ENCODE assay signal across 38 mouse cellular contexts in the genomic region with DNA sequence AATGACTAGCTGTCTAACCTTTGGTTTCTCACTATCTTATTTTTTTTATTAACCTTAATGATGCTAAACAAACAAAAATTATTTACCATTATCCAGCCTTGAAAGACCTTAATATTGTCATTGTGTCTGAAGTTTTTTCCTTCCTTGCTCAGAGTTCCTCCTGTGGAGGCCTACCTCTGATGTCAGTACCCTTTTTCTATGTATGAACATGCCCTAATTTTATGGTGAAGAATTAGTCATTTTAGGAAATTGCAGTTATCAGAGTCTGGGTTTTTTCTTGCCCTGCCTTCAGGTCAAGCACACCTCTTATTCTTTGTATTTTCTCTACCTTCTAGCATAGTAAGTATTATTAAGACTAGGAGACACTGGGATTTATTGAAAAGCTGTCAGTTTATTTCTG. TPM values are rescaled to one million over a fixed set of nuclear protein-coding genes. Genes with fewer than 3 reads are reported as not detected.
"Had no signal": no experiment of that assay in that cellular context is flagged by ENCODE, and none has a peak within 500 bp of the region (broad histone marks: within the 10 kb centered on the region; RNA-seq: fewer than 3 reads in every experiment).

No protein-coding gene starts in this region.

- DNase-seq: left cerebral cortex, postnatal 4 days; liver; liver, embryonic 13.5 days; liver, postnatal 0 days; lung, adult 18-20 months; lung, adult 2 months; lung, embryonic 14.5 days; lung, postnatal 10 days; lung, postnatal 14 days; lung, postnatal 36 days; lung, postnatal 4 days; midbrain, embryonic 14.5 days had no signal

- H3K9ac ChIP-seq: limb, embryonic 12.5 days; limb, embryonic 13.5 days; limb, embryonic 15.5 days; liver, embryonic 12.5 days; liver, embryonic 13.5 days; liver, embryonic 14.5 days; liver, embryonic 15.5 days; liver, postnatal 0 days; lung, embryonic 14.5 days; lung, embryonic 15.5 days; midbrain, embryonic 12.5 days; midbrain, embryonic 13.5 days; midbrain, embryonic 15.5 days; neural tube, embryonic 12.5 days had no signal

- H3K4me1 ChIP-seq: limb, embryonic 10.5 days; limb, embryonic 12.5 days; limb, embryonic 13.5 days; limb, embryonic 15.5 days; liver, embryonic 12.5 days; midbrain, embryonic 10.5 days; midbrain, embryonic 12.5 days; midbrain, embryonic 13.5 days; midbrain, embryonic 15.5 days; neural tube, embryonic 12.5 days had no signal

- H3K36me3 ChIP-seq: liver, embryonic 13.5 days; liver, embryonic 15.5 days; midbrain, embryonic 15.5 days had no signal

- H3K27ac ChIP-seq: limb, embryonic 10.5 days; limb, embryonic 12.5 days; limb, embryonic 13.5 days; limb, embryonic 15.5 days; liver, embryonic 12.5 days; liver, embryonic 13.5 days; liver, embryonic 14.5 days; liver, embryonic 15.5 days; lung, embryonic 15.5 days; macrophage; midbrain, embryonic 10.5 days; midbrain, embryonic 12.5 days; midbrain, embryonic 13.5 days; midbrain, embryonic 15.5 days; neural tube, embryonic 12.5 days had no signal

- H3K4me3 ChIP-seq: limb, embryonic 10.5 days; limb, embryonic 12.5 days; limb, embryonic 13.5 days; limb, embryonic 15.5 days; liver, embryonic 12.5 days; liver, embryonic 13.5 days; liver, embryonic 15.5 days; lung, embryonic 15.5 days; megakaryocyte, embryonic 14.5 days; midbrain, embryonic 10.5 days; midbrain, embryonic 12.5 days; midbrain, embryonic 13.5 days; midbrain, embryonic 15.5 days; myocyte; neural tube, embryonic 12.5 days had no signal

- H3K4me2 ChIP-seq: limb, embryonic 12.5 days; limb, embryonic 13.5 days; limb, embryonic 15.5 days; liver, embryonic 11.5 days; liver, embryonic 12.5 days; liver, embryonic 13.5 days; liver, embryonic 15.5 days; lung, embryonic 14.5 days; lung, embryonic 15.5 days; midbrain, embryonic 11.5 days; midbrain, embryonic 12.5 days; midbrain, embryonic 13.5 days; midbrain, embryonic 15.5 days; neural tube, embryonic 12.5 days had no signal

- H3K9me3 ChIP-seq: limb, embryonic 10.5 days; limb, embryonic 12.5 days; limb, embryonic 13.5 days; limb, embryonic 15.5 days; liver, embryonic 12.5 days; liver, embryonic 13.5 days; liver, embryonic 15.5 days; lung, embryonic 15.5 days; megakaryocyte, embryonic 14.5 days; midbrain, embryonic 10.5 days; midbrain, embryonic 12.5 days; midbrain, embryonic 13.5 days; midbrain, embryonic 15.5 days; neural tube, embryonic 12.5 days had no signal

- H3K27me3 ChIP-seq: limb, embryonic 12.5 days; limb, embryonic 13.5 days; limb, embryonic 15.5 days; liver, embryonic 12.5 days; liver, embryonic 13.5 days; liver, embryonic 15.5 days; lung, embryonic 15.5 days; megakaryocyte, embryonic 14.5 days; midbrain, embryonic 12.5 days; midbrain, embryonic 13.5 days; midbrain, embryonic 15.5 days; neural tube, embryonic 12.5 days had no signal

RNA-seq across cellular contexts. Expression of gene Omg, which starts 19.2 kb away (rescaled TPM):
- total RNA-seq: liver, adult 2 months; megakaryocyte-erythroid progenitor cell, adult 5-6 weeks had no signal
- polyA plus RNA-seq: liver, adult 2 months; liver, embryonic 13.5 days; liver, embryonic 15.5 days; liver, embryonic 16.5 days; lung, postnatal 0 days had no signal

RNA-seq across cellular contexts. Expression of gene Evi2b, which starts 38.8 kb away (rescaled TPM):
- polyA plus RNA-seq: midbrain, embryonic 10.5 days; midbrain, embryonic 13.5 days; midbrain, embryonic 14.5 days; midbrain, embryonic 15.5 days; midbrain, embryonic 16.5 days; neural tube, embryonic 12.5 days had no signal

RNA-seq across cellular contexts. Expression of gene Evi2, which starts 45.7 kb away (rescaled TPM):
- total RNA-seq: left cerebral cortex, postnatal 25 days; left cerebral cortex, postnatal 36 days; left cerebral cortex, postnatal 4 days; midbrain, postnatal 0 days had no signal
